Mouse (Mus musculus) liver, postnatal 0 days (tissue): ENCODE measurements around the gene Nptxr. TPM values are rescaled to one million over a fixed set of nuclear protein-coding genes. Genes with fewer than 3 reads are reported as not detected.

ENCODE experiments used
- ATAC-seq: fragments of 200-750 bp; cut with Nextera tagmentation; 2 replicates; pipeline ENCODE4 v1.8.0; 2017; ENCODE audit warnings: mild to moderate bottlenecking, moderate library complexity
- DNase-seq: peaks from one replicate; pipeline ENCODE4 v3.0.0-alpha.2; 2016
- H3K27ac ChIP-seq: fragments of 300-500 bp; sonication (generic); 2 replicates; pipeline ENCODE4 v1.5.1; 2014; ENCODE audit warnings: antibody characterized with exemption, moderate library complexity, mild to moderate bottlenecking, low read depth
- H3K27me3 ChIP-seq: fragments of 300-500 bp; sonication (generic); 2 replicates; pipeline ENCODE4 v1.6.1; 2014; ENCODE audit warnings: low read length, control low read depth, mixed read lengths; ENCODE audit not compliant: insufficient read depth
- H3K36me3 ChIP-seq: fragments of 300-500 bp; sonication (generic); replicated peaks from 2 replicates; pipeline ENCODE4 v1.6.1; 2014; ENCODE audit warnings: mild to moderate bottlenecking, control low read depth, low read length, moderate library complexity, mixed read lengths; ENCODE audit not compliant: insufficient read depth
- H3K4me1 ChIP-seq: fragments of 300-500 bp; sonication (generic); 2 replicates; pipeline ENCODE4 v1.6.1; 2014; ENCODE audit warnings: antibody characterized with exemption, mild to moderate bottlenecking, control low read depth; ENCODE audit not compliant: insufficient read depth
- H3K4me2 ChIP-seq: fragments of 300-500 bp; sonication (generic); 2 replicates; pipeline ENCODE4 v1.6.1; 2014; ENCODE audit warnings: low read depth, mild to moderate bottlenecking, low read length, moderate library complexity, mixed read lengths
- H3K4me3 ChIP-seq: fragments of 300-500 bp; sonication (generic); 2 replicates; pipeline ENCODE4 v1.5.1; 2014; ENCODE audit warnings: low read depth, low read length
- H3K9ac ChIP-seq: fragments of 300-500 bp; sonication (generic); replicated peaks from 2 replicates; pipeline ENCODE4 v1.6.1; 2014; ENCODE audit warnings: mild to moderate bottlenecking, moderate library complexity
- H3K9me3 ChIP-seq: fragments of 300-500 bp; sonication (generic); 2 replicates; pipeline ENCODE4 v1.6.1; 2016; ENCODE audit warnings: mild to moderate bottlenecking, control low read depth, low read length, mixed read lengths
- CTCF ChIP-seq: sonication (generic); IDR thresholded peaks from 2 replicates; pipeline ENCODE4 v1.5.1; 2016; ENCODE audit warnings: antibody characterized with exemption, low read depth
- EP300 ChIP-seq: IDR thresholded peaks from 2 replicates; pipeline ENCODE4 v1.6.1; 2016; ENCODE audit warnings: antibody characterized with exemption, low read depth, mild to moderate bottlenecking
- WGBS: fragments of 180-500 bp; shearing (Covaris S2); extraction: QIAGEN DNeasy Blood & Tissue Kit; methylation state at CpG from one replicate; pipeline ENCODE4 v1.1.7; 2014; ENCODE audit not compliant: insufficient replicate concordance; 5-methylcytosine and 5-hydroxymethylcytosine counted together
- polyA plus RNA-seq: library from polyadenylated mRNA; unstranded; fragments of >200 nt; fragmentation: Nextera tagmentation; extraction: Ambion mirVana; gene quantifications from 2 replicates; pipeline ENCODE4 v1.2.1, GENCODE M21; 2015

Gene Nptxr
- polyA plus RNA-seq, 1 experiment from 2014 or later: 0.13 TPM

DNA sequence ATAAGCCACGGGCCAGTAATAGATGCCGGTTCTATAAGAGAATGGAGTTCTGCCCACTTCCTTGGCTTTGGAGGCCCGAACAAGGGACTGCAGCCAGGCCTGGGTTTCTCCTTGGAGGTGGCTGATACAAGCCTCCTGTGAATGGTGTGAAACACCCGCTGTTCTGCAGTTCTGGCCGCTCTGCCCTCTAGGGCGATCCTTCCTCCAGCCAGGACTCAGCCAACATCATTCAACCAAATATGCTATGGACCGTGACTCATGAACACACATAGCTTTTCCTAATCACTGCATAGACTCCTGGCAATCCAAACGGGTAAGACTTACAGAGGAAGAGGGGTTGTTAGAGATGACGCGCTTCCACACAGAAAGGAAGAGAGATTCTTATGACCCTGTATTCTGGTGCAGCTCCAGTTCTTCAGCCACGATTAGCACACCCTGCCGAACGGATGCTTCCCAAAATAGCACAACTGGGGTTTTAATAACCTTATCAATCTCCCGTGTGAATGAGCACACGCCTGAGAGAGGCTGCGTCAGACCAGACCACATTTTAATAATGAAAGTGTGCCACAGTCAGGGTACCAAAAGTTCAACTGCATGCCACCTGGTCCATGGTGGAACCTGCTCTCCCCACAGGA lies 37.1 kb downstream of the Nptxr start:
- no peak overlapping the region for H3K4me2 ChIP-seq
- H3K27me3 ChIP-seq: no peaks in the 10 kb centered on the region
- no peaks in the 10 kb centered on the region for H3K36me3 ChIP-seq
- no peak for DNase-seq
- H3K4me1 ChIP-seq: peaks cover 7% of the 10 kb centered on the region
- no peak for TF ChIP-seq EP300
- TF ChIP-seq CTCF: no peak
- peak; percentile 45; the same call in 1 of the 2 replicates for ATAC-seq
- 72% methylated on average over 16 of the region's 16 CpGs for WGBS
- no peak overlapping the region for H3K27ac ChIP-seq
- H3K9ac ChIP-seq: no peak overlapping the region
- H3K4me3 ChIP-seq: no peak overlapping the region
- H3K9me3 ChIP-seq: no peaks in the 10 kb centered on the region

DNA sequence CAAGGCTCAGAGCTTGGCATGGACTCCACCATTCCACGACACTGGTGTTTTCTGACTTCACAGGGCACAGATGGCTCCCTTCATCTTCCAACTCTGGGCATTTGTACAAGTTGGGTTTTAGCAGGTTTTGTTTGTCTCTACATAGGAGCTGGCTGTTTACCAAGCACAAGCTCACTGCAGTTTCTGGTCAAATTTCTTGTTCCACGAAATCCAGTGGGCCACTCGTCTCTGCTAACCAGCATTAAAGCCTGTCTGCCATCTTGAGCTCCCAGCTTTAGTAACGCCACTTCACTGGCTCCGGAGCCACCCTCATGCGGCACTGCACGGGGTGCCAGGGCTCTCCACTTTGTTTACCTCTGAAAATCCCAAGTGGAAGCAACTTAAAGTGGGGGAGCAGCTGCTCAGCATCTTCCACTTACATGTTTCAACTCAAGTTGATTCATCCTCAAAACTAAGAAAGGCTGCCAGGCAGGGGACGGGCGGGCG lies 37.9 kb downstream of the Nptxr start:
- ATAC-seq: no peak
- WGBS: 83% methylated on average over 10 of the region's 10 CpGs
- Histone ChIP-seq H3K27me3 (no peaks in the 10 kb centered on the region), H3K4me2 (no peak overlapping the region), H3K9ac (no peak overlapping the region), H3K27ac (no peak overlapping the region), H3K4me3 (no peak overlapping the region), H3K9me3 (no peaks in the 10 kb centered on the region), H3K4me1 (peaks cover 7% of the 10 kb centered on the region), H3K36me3 (no peaks in the 10 kb centered on the region)
- TF ChIP-seq EP300 (no peak), CTCF (no peak)
- DNase-seq: no peak

DNA sequence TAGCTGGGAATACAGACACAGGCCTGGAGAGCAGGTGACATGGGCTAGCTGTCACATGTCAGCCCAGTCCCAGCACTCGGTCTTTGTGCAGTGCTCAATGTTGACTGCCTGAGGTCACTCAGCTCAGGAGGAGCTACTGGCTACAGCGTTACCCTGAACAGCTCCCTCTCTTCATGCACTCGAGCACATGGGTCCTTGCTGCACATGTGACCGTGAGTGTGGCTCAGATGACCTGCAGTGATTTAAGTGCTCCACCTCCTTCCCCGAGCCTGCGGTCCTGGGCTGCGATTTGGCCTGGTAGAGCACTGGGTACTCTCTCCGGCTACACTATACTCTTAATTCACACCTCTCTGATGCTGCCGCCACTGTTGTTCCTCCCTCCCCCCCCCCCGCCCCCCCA lies 38.4 kb downstream of the Nptxr start:
- DNase-seq (no peak), ATAC-seq (no peak)
- H3K36me3 ChIP-seq: no peaks in the 10 kb centered on the region
- no peak overlapping the region for H3K4me3 ChIP-seq
- no peak overlapping the region for H3K4me2 ChIP-seq
- H3K27me3 ChIP-seq: no peaks in the 10 kb centered on the region
- H3K27ac ChIP-seq: no peak overlapping the region
- no peaks in the 10 kb centered on the region for H3K9me3 ChIP-seq
- peaks cover 7% of the 10 kb centered on the region for H3K4me1 ChIP-seq
- TF ChIP-seq CTCF: no peak
- no peak for TF ChIP-seq EP300
- WGBS: 75% methylated on average over 9 of the region's 10 CpGs
- H3K9ac ChIP-seq: no peak overlapping the region

DNA sequence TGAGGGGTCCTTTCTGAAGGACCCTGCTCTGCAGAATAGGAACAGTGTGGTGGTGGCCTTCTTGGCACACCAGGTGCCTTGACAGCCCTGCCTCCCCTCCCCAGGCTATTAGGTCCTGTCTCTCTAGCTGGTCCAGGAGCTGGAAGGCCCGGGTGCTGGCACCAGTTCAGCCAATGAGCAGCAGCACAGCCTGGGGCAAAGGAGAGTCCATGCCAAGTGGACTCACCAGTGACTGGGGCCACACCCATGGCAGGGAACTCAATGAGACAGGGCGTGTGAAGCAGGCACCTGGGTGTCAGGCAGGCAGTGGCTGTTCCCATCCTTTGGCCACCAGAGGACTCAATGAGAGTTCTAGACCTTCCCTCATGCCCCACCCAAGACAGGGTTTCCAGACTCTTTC lies 39.2 kb downstream of the Nptxr start:
- no peak overlapping the region for H3K9ac ChIP-seq
- H3K4me3 ChIP-seq: no peak overlapping the region
- no peaks in the 10 kb centered on the region for H3K36me3 ChIP-seq
- 67% methylated on average over 2 of the region's 2 CpGs for WGBS
- no peak for DNase-seq
- H3K4me1 ChIP-seq: peaks cover 7% of the 10 kb centered on the region
- no peaks in the 10 kb centered on the region for H3K9me3 ChIP-seq
- H3K4me2 ChIP-seq: no peak overlapping the region
- no peak overlapping the region for H3K27ac ChIP-seq
- H3K27me3 ChIP-seq: no peaks in the 10 kb centered on the region
- peak; percentile 38; the same call in 1 of the 2 replicates for ATAC-seq
- TF ChIP-seq CTCF: no peak
- TF ChIP-seq EP300: no peak

DNA sequence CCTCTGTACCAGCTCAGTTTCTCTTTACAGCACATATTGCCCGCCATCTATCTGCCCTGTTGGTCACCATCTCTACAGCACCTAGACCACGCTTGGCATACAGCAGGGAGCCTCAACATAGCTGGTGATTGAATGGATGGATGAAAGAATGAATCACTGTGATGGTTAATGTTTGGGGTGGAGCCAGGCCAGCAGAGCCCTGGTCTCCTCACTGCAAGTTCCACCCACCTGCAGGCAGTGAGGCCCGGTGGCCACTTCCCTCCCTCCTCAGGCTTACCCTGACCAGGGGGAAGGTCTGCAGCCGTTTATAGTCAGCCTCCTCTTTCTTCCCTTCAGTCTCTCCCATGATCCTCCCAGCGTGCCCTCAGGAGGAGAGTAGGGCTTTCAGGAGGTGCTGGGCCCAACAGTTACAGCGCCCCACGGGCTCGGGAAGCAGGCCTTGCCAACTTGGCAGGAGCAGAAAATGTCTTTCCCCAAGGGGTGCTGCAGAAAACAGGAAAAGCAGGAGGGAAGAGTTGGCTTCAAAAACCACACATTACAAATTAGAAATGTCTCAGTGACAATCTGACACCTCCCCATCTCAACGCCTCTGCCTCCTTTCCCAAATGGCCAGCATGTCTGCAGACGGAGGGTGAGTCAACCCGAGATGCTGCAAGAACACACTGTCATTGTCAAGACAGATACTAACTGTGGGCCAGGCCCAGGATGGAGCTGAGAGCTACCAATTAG lies 39.9 kb downstream of the Nptxr start:
- DNase-seq: no peak
- no peak for TF ChIP-seq CTCF
- no peak for TF ChIP-seq EP300
- no peak for ATAC-seq

DNA sequence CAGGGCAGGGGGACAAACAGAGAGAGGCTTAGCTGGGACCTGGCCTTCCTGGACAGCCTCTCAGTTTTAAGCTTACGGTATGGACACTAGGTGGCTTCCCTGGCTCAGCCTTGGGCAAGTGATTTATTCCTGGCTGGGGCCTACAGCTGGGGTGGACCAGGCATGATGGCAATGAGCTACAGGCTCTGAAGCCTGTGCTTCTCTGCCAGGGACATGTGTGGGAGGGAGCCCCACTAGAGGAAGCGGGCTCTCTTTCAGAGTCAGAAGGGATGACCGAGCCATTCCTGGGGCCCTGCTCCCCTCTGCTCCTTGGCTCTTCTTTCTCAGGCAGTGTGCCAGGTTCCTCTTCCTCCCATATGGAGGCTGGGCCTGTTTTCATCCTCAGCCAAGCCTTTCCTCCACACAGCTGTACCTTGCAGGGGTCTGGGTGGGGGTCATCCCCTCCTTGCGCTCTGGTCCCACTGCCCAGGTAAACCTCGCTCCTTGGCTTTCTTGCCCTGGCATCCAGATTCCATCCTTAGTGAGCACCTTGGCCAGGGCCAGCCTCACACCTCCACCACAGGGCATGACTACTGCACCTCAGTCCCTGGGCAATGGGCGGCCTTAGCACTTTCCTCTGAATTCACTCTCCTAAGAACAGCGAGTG lies 40.8 kb downstream of the Nptxr start:
- TF ChIP-seq EP300 (no peak), CTCF (no peak)
- Histone ChIP-seq H3K9me3 (no peaks in the 10 kb centered on the region), H3K27me3 (no peaks in the 10 kb centered on the region), H3K4me3 (no peak overlapping the region), H3K9ac (no peak overlapping the region), H3K4me2 (no peak overlapping the region), H3K36me3 (no peaks in the 10 kb centered on the region), H3K4me1 (peaks cover 6% of the 10 kb centered on the region), H3K27ac (no peak overlapping the region)
- ATAC-seq: no peak
- DNase-seq: no peak
- WGBS: 79% methylated on average over 7 of the region's 7 CpGs

More for the DNA sequence above, 39.9 kb downstream of the Nptxr start:
- H3K36me3 ChIP-seq: no peaks in the 10 kb centered on the region
- H3K9me3 ChIP-seq: no peaks in the 10 kb centered on the region
- no peak overlapping the region for H3K4me2 ChIP-seq
- 66% methylated on average over 11 of the region's 11 CpGs for WGBS
- H3K27ac ChIP-seq: no peak overlapping the region
- H3K4me3 ChIP-seq: no peak overlapping the region
- H3K9ac ChIP-seq: no peak overlapping the region
- H3K27me3 ChIP-seq: no peaks in the 10 kb centered on the region
- peaks cover 7% of the 10 kb centered on the region for H3K4me1 ChIP-seq
